Mouse (Mus musculus): ENCODE results near the gene Gnmt.

GRCm38 (mm10) chr17:46728904-46729318 is at the start of gene Gnmt:
- TF ChIP-seq GATA1 (IDR thresholded peaks at IDR 0.05; ENCODE audit: borderline replicate concordance, low read length) (no peak), FLI1 (IDR thresholded peaks at IDR 0.05; ENCODE audit: low read length) (no peak)
